Mouse (Mus musculus) mature B cell (primary cell): Measurements from ENCODE around the gene 1700018G05Rik.
"Not testable (repeated sequence)": the region's sequence is repeated elsewhere in the genome, so short reads cannot be mapped to it uniquely, and the experiment has no call there.

Experiments
- in situ Hi-C: fragments of 300-500 bp; cut with MboI; formaldehyde crosslinking; loops from 2 replicates; pipeline ENCODE4 v1.14.3; 2019

Gene 1700018G05Rik

GRCm38 (mm10) chrX:102928072-102928471, at the start of gene 1700018G05Rik:
1700018G05Rik (plus strand) TSS chrX:102928372.
- in situ Hi-C loops, result not testable (repeated sequence)

DNA sequence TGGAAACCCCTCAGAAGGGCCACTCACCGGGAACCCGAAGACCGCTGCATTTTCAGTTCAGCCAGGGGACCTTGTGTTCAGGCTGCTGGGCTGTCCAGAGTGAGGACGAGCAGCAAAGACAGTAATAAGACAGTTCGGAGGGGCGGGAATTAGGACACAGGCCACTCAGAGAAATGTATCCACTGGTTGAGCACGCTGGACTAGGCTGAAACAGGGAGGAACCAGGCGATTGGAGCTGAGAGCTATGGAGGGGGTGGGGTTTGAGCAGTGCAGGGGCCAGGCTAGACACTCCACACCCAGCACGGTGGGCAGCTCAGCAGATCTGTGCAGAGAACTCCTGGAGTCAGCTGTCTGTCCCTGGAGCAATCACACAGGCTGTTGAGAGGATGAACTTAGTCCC, 19.6 kb upstream of the 1700018G05Rik start, which contains the start of the genes Dmrtc1a and 1700011M02Rik:
TSS of gene Dmrtc1a (minus strand) at position 101 of the 400 bp plus-strand sequence.
TSS of gene 1700011M02Rik (plus strand) at position 319 of the 400 bp plus-strand sequence.
- in situ Hi-C loops, result not testable (repeated sequence)

- in situ Hi-C loops, result not testable (repeated sequence)
Measured at GRCm38 (mm10) chrX:102914823-102915222, 13.3 kb upstream of the 1700018G05Rik start.

DNA sequence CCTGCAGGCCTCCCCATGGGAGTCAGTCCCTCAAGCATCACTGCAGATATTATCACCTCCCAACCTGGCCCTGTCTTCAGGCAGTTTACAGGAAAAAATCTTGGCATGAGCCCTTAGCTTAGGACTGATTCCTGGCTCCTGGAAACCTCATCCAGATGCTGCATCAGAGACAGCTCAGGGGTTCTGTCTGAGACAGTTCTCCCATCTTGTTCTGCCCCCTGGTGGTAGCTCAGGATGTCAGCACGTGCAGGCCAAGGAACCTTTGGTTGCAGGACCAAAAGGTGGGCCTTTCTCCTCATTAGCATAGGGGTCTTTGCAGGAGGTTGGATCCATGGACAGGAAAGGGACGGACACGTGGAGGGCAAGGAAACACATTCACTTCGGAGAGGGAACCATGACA, 1.5 kb upstream of the 1700018G05Rik start:
- in situ Hi-C loops, result not testable (repeated sequence)

DNA sequence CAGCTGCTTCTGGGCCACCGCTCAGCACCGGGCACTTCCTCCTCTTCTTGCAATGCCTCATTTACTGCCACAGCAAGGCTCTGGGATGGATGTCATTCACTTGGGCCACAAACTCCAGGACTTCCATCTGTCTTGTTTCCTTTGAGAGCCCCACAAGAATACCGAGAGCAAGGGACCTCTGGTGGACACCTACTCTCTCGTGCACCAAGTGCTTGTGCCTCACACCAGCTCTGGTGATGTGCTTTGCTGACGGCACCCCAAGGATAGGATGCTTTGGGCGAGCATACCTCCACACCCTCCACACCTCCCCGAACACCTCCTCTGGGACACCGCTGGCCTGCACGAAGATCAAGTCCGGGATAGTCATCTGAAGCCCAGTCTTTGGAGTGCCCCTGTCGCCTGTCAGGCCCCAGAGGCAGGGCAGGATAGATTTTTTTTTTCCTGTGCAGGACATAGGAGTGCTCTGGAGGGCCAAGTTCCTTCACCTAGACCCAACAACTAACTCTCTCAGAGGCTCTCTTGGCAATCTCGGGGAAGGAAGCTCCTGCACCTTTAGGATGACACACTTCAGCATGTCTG, 4.9 kb downstream of the 1700018G05Rik start:
- in situ Hi-C loops, result no loop called here

DNA sequence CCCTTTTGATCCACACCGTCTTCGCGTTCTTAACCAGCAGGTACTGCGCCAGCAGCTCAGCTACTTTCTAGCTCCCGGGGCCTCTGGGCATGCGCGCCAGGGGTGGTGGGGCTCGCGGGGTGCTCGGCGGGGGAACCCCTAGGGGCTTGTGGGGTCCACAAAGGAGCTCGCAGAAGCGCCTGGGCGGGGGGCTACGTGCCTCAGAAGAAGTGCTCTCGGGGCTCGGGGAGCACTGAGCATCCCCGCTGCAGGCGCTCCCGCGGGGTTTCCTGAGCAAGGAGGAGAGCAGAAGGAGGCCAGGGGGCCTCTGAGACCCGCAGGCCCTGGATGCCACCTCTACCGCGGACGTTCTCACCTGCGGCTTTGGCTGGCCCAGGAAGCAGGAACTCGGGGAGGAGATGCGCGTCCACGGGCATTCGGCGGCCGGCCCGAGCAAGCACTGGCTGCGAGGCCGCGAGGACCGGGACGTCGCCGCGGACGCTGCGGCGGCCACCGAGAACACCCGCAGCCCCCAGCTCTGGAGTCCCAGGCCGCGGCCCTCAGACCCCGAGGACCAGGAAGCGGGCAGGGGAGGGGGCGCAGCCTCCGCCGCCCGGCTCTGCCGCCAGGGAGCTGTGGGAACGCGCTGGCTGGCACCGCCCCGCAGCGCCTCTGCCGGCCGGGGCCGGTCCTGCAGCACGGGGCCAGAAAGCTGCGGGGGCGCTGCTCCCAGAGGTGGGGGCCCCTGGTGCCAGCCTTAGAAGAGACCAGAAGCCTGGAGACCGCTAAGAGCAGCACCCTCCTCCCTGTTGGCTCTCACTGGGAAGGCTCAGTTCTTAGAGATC, 5.6 kb downstream of the 1700018G05Rik start:
- in situ Hi-C loops, result no loop called here

- in situ Hi-C loops, result no loop called here
Measured at GRCm38 (mm10) chrX:102934395-102934764, 6.2 kb downstream of the 1700018G05Rik start.

GRCm38 (mm10) chrX:102936743-102937142, 8.6 kb downstream of the 1700018G05Rik start:
- in situ Hi-C loops, result no loop called here

DNA sequence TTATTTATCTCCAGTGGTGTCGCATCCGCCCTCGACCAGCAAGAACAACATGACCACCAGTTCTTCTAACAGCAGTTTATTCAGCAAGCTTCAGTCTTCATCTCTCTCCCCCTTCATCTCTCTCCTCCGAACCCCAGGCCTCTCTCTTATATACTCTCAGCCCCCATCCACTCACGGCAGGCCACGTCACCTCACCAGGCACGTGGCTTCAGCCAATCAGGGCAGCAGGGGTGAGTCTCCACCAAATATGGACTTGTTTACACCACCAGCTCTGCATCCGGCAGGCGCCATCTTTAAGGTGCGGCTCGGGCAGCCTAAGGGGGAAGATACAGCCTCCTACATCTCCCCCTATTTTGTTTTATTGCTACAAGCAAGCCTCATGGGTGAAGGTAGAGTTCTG, 22.0 kb downstream of the 1700018G05Rik start:
- in situ Hi-C loops, result not testable (repeated sequence)

DNA sequence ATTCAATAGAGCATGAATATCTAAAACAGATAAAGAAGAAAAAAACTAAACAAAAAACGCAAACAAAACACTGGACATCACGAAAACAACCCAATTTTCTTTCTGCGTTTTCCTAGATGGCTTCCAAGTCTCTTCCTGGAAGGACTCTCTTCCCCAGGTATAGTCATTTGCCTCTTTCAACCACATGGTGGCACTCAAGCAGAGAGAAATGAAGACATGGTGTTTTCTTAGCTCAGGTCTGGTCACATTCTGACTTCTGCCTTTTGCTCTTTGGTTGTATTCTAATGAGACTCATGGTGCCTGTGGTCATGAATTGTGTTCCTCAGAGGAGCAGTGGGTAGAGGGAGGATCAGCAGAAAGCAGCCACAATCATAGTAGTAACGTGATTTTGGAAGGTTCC, 30.7 kb downstream of the 1700018G05Rik start:
- in situ Hi-C loops, result no loop called here

GRCm38 (mm10) chrX:102960581-102960980, 32.4 kb downstream of the 1700018G05Rik start:
- in situ Hi-C loops, result no loop called here
